Mouse (Mus musculus): ENCODE measurements at regions not wholly inside any gene's neighbourhood (a gene's known extent, or its start where the extent isn't known, plus 50 kb on each side); places are given as distances from the start of the nearest gene placed in this dataset.

GRCm38 (mm10) chr12:70675846-70676245, 149.5 kb upstream of the Frmd6 start:
- no peak for TF ChIP-seq CTCF (IDR thresholded peaks at IDR 0.05; ENCODE audit: insufficient read depth, low read length)
- TF ChIP-seq POLR2A (IDR thresholded peaks at IDR 0.05; ENCODE audit: borderline replicate concordance, extremely low read depth, low read depth, low read length): no peak
